Mouse (Mus musculus): ENCODE data around the gene Btd. TPM values are rescaled to one million over a fixed set of nuclear protein-coding genes. Genes with fewer than 3 reads are reported as not detected.

Btd gene
- polyA plus RNA-seq, 1 experiment from 2014 or later = 37.8 TPM

DNA sequence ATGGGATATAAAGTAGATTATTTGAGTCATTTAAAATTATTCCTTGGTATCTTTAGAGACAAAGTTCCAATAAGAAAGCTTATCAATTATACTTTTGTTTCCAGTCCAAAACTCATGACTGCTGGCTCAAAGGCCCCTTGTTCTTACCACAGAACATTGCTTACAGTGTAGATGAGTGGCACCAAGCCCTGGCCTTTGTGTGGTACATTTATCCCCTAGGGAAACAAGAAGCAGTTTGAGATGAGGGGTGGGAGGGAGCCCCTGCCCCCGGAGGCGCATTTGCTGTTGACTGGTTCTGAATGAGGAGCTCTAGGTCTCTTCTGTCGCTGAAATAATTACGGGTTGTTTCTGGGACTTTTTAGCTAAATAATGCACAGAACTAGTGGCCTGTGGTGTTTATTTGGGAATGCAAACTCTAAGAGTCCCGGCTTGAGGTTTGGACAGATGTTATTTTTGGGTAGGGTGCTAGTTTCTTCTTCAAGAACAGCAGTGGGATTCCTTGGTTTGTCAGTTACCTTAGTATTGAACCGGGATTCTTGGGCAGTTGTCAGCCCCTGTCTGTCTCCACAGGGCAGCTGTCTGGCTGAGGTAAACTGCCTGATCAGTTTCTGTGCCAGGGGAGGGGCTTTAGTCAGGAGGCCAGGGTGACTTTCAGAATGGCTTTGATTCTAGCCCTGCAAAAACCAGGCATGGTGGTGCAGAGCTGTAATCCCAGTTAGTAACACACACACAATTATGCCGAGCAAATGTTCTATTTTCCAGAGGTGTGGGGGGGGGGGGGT, 19.7 kb downstream of the Btd start:
- no peaks in the 10 kb centered on the region for H3K36me3 ChIP-seq
- H3K4me1 ChIP-seq = peaks cover 85% of the 10 kb centered on the region
- H3K27ac ChIP-seq = peak overlapping the region; percentile 98
- H3K27me3 ChIP-seq = no peaks in the 10 kb centered on the region
- H3K4me2 ChIP-seq = no peak overlapping the region; the same call in 1 of the 2 replicates
- no peak overlapping the region for H3K9ac ChIP-seq
- ATAC-seq (ENCODE audit: insufficient number of reproducible peaks, low FRiP score, low TSS enrichment, low read depth) = no peak
- no peak overlapping the region for H3K4me3 ChIP-seq
- 31% methylated on average over 7 of the region's 7 CpGs for WGBS
- no peaks in the 10 kb centered on the region for H3K9me3 ChIP-seq

DNA sequence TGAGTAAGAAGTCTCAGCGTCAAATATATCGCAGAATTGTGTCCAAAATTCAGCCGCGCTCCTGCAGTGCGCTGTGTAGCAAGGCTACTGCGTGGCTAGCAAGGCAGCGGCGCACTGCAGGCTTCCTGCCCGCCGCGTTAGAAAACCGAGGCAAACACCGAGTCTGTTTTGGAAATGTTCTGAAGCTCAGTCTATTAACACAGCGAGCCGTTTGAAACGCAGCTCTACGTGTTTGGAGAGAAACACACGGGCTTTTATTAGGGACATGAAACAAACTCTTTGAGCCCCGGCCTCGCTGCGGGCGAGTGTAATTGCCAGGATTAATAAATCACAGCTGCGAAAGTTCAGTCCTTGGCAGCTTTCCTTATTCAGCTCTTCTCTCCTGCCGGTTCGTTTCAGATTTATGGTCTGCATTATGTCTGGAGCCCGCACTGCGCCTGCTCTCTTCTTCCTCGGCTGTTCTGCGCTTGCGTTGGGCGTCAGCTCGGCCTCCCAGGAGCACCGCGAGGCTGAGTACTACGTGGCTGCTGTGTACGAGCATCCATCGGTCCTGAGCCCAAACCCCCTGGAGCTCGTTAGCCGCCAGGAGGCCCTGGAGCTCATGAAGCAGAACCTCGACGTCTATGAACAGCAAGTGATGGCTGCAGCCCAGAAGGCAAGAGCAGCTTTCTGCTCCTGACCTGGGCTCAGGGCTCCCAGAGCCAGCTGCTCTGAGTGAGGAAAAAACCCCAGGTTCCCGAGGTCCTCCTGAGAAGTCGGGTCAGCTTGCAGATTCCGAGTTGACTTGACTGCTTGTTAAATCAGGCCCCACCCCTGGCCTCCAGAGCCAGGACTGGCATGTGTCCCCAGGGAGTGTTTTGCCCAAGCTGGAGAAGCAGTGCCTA, 21.1 kb downstream of the Btd start:
- Histone ChIP-seq H3K4me1 (peaks cover 91% of the 10 kb centered on the region), H3K36me3 (peaks cover 4% of the 10 kb centered on the region; the same call in 1 of the 2 replicates), H3K27ac (peak overlapping the region; percentile 98), H3K9me3 (no peaks in the 10 kb centered on the region), H3K27me3 (no peaks in the 10 kb centered on the region), H3K9ac (no peak overlapping the region), H3K4me3 (peak overlapping the region; percentile 27), H3K4me2 (peak overlapping the region; percentile 44)
- 1% methylated on average over 44 of the region's 44 CpGs for WGBS
- peak; percentile 90 for ATAC-seq (ENCODE audit: insufficient number of reproducible peaks, low FRiP score, low TSS enrichment, low read depth)

DNA sequence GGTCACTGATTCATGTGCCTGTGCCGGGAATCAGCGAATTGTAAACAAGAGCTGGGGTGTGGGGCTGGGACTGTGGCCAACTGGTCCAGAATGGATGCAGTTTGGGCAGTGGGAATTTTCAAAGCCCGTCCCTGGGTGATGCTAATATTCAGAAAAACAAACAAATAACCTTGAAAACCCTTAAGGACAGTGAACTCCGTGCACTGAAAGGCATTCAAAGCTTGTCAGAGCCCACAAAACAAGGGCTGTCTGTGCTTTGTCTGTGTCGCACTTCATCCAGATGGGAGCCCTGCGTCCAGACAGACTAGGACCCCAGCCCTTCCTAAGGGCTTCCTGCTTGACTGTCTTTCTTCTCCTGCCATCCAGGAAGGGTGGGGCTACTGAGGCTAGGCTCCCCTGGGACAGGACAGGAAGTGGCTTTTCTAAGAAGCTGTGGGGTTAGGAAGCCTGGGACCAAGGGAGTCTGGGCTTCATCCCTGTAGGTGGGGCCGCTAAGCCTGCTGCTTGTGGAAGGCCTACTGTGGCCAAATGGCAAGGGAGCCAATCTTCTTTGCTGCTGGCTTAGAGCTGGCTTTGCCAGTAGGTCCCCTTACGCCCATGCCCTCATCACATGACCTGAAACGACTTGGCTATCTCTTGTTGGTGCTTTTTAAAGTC, 21.9 kb downstream of the Btd start:
- H3K27me3 ChIP-seq = no peaks in the 10 kb centered on the region
- peak overlapping the region; percentile 27 for H3K4me3 ChIP-seq
- H3K9me3 ChIP-seq = no peaks in the 10 kb centered on the region
- 21% methylated on average over 9 of the region's 9 CpGs for WGBS
- peaks cover 86% of the 10 kb centered on the region for H3K4me1 ChIP-seq
- H3K9ac ChIP-seq = no peak overlapping the region
- H3K36me3 ChIP-seq = peaks cover 12% of the 10 kb centered on the region; the same call in 1 of the 2 replicates
- no peak for ATAC-seq (ENCODE audit: insufficient number of reproducible peaks, low FRiP score, low TSS enrichment, low read depth)
- H3K27ac ChIP-seq = peak overlapping the region; percentile 98
- peak overlapping the region; percentile 44 for H3K4me2 ChIP-seq

DNA sequence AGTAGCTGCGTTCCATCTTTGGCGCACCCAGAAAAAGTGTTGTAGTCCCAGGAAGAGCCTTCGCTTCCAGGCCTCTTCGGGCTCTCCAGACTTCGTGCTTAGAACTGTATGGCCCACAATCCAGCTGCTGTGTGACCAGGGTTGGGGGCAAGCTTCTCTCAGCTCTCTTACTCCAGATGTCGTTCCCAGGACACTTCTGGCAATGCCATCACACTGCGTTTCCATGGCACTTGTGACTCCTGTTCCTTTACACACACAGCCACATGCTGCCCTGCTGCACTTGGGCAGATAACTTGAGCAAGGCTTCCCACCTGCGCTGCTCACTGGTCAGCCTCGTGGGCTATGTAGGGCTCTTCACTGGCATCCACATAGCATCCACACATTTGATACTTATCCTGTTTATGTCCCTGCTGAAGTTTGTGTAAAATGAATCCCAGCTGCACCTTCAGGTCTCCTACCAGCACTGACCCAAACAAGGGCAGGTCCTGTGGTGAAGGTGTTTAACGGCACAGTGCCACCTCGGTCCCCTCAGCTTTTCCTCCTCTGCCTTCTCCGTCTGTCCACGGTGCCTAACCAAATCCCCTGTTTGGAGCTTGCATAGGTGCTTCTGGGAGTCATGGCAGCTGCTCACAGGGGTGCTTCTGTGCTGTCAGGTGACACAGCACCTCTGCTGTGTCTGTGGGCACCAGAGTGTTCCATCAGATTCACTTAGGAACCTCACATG, 22.7 kb downstream of the Btd start:
- H3K27me3 ChIP-seq = no peaks in the 10 kb centered on the region
- H3K36me3 ChIP-seq = peaks cover 13% of the 10 kb centered on the region; the same call in 1 of the 2 replicates
- WGBS = 71% methylated on average over 13 of the region's 13 CpGs
- no peak overlapping the region for H3K4me2 ChIP-seq
- H3K27ac ChIP-seq = peak overlapping the region; percentile 98
- no peak overlapping the region for H3K4me3 ChIP-seq
- H3K4me1 ChIP-seq = peaks cover 86% of the 10 kb centered on the region
- H3K9ac ChIP-seq = no peak overlapping the region
- ATAC-seq (ENCODE audit: insufficient number of reproducible peaks, low FRiP score, low TSS enrichment, low read depth) = no peak
- H3K9me3 ChIP-seq = no peaks in the 10 kb centered on the region

DNA sequence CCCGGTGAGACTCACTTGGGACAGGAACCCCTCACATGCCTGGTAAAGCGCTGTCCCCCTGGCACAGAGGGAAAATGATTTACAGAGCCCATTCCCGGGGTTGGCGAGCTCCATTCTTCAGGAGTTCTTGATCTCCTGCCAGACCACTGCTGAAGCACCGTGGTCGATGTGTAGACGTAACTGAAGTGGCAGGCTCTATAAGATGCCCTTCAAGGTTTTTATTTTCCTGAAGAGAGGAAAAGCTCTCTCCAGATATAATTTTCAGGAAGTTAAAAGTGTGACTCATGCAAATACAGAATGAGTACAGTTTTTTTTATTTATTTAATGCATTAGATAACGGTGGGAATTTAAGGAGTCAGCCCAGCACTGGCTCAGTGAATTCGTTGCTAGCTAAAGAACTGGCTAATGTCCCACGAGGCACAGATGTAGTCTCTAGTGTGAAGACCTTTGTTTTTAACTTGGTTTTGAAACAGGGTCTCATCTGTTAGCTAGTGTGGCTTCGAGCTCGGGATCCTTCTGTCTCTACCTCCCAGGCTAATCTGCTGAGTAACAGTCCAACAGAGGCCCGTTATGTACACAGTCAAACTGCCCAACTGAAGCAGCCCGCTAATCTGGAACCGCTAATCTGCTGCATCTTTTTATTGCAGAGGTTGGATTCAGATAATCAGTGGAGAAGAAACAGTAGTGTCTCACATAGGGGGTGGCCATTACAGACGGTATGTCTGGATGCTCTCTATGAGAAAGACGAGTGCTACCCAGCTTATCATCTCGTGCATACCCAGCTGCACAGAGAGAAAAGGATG, 23.5 kb downstream of the Btd start:
- H3K4me1 ChIP-seq = peaks cover 86% of the 10 kb centered on the region
- no peaks in the 10 kb centered on the region for H3K9me3 ChIP-seq
- ATAC-seq (ENCODE audit: insufficient number of reproducible peaks, low FRiP score, low TSS enrichment, low read depth) = no peak
- H3K4me2 ChIP-seq = no peak overlapping the region
- peak overlapping the region; percentile 98 for H3K27ac ChIP-seq
- H3K27me3 ChIP-seq = no peaks in the 10 kb centered on the region
- H3K4me3 ChIP-seq = no peak overlapping the region
- WGBS = 44% methylated on average over 18 of the region's 18 CpGs
- no peak overlapping the region for H3K9ac ChIP-seq
- H3K36me3 ChIP-seq = peaks cover 13% of the 10 kb centered on the region; the same call in 1 of the 2 replicates

DNA sequence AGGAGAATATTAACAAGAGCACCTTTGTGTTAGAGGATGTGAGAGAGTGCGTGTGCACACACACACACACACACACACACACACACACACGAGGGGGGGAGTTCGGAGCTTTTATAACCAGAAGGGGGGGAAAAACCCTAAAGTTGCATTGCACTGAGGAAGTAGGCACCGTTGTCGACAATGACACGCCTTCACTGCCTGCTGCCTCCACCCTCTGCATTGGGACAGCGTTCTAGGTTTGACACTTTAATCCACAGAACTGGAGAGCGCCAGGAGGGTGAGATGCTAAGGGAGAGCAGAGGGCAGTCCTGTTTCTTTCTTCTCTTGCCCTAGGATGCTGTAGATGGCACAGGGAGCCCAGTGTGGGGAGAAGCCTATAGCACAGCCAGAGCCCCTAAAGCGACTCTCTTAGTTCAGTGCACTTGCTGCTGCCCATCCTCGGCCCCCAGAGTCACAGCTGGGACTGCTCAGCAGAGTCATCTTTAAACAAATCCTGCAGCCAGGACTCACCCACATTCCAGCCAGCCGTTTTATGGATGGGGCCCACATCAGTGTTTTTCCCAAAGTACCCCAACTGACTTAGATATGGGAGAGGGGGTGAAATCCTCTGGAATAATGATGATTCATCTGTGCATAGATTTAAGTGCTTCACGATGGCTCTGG, 24.2 kb downstream of the Btd start:
- WGBS = 51% methylated on average over 12 of the region's 12 CpGs
- Histone ChIP-seq H3K27me3 (no peaks in the 10 kb centered on the region), H3K4me3 (no peak overlapping the region), H3K36me3 (peaks cover 13% of the 10 kb centered on the region; the same call in 1 of the 2 replicates), H3K27ac (peak overlapping the region; percentile 98), H3K9ac (no peak overlapping the region), H3K4me2 (no peak overlapping the region), H3K9me3 (no peaks in the 10 kb centered on the region), H3K4me1 (peaks cover 86% of the 10 kb centered on the region)
- ATAC-seq (ENCODE audit: insufficient number of reproducible peaks, low FRiP score, low TSS enrichment, low read depth) = no peak

DNA sequence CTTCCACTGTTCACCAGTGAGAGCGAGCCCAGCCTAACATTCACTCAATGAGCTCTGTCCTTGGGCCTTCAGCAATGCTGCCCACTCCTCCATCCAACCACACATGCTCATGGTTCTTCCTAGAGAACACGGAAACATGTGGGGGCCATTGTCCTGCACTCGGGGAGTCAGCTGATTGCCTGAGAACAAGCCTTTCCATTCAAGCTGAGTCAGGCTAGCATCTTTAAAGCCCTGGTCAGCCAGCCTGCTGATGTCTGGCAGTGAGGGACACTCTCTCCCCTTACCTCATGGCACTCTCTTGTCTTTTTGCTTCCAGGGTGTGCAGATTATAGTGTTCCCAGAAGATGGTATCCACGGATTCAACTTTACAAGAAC, 24.7 kb downstream of the Btd start:
- Histone ChIP-seq H3K4me3 (no peak overlapping the region), H3K4me2 (no peak overlapping the region), H3K9ac (no peak overlapping the region), H3K27me3 (no peaks in the 10 kb centered on the region), H3K4me1 (peaks cover 86% of the 10 kb centered on the region), H3K36me3 (peaks cover 13% of the 10 kb centered on the region; the same call in 1 of the 2 replicates), H3K27ac (peak overlapping the region; percentile 98), H3K9me3 (no peaks in the 10 kb centered on the region)
- WGBS = 73% methylated on average over 4 of the region's 4 CpGs
- ATAC-seq (ENCODE audit: insufficient number of reproducible peaks, low FRiP score, low TSS enrichment, low read depth) = no peak

DNA sequence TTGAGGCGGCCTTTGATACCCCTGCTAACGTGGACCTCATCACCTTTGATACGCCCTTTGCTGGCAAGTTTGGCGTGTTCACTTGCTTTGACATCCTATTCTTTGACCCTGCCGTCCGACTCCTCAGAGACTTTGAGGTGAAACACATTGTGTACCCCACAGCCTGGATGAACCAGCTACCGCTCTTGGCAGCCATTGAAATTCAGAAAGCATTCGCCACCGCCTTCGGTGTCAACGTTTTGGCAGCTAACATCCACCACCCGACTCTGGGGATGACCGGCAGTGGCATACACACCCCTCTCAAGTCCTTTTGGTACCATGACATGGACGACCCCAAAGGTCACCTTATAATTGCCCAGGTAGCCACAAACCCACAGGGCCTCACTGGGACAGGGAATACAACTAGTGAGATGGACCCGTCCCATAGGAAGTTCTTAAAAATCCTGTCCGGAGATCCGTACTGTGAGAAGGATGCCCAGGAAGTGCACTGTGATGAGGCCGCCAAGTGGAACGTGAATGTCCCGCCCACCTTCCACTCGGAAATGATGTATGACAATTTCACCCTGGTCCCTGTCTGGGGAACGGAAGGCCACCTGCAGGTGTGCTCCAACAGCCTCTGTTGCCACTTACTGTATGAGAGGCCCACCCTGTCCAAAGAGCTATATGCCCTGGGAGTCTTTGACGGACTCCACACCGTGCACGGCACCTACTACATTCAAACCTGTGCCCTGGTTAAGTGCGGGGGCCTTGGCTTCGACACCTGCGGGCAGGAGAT, 26.3 kb downstream of the Btd start:
- 0 out of 2 replicates have a peak overlapping the region, but pooled peaks have one; percentile 85 for H3K27ac ChIP-seq
- H3K4me1 ChIP-seq = peaks cover 84% of the 10 kb centered on the region
- no peak for ATAC-seq (ENCODE audit: insufficient number of reproducible peaks, low FRiP score, low TSS enrichment, low read depth)

DNA sequence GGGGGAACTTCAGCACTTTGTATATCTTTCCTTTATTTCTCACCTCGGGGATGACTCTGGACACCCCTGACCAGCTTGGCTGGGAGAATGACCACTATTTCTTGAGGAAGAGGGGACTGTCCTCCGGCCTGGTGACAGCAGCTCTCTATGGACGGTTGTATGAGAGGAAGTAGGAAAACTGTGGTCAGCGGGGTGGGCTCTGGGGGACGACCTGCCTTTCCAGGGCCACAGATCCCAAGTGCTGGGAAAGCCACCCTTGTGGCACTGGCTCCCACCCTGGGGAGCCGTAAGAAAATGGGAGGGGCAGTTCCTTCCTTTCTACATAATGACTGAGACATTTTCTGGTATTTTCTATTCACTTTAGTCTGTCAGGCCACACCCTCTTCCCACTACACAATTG, 26.9 kb downstream of the Btd start:
- Histone ChIP-seq H3K4me2 (no peak overlapping the region), H3K9ac (no peak overlapping the region), H3K4me1 (peaks cover 78% of the 10 kb centered on the region), H3K4me3 (no peak overlapping the region), H3K9me3 (no peaks in the 10 kb centered on the region), H3K27me3 (no peaks in the 10 kb centered on the region), H3K27ac (peak overlapping the region; percentile 85), H3K36me3 (peaks cover 13% of the 10 kb centered on the region; the same call in 1 of the 2 replicates)
- 78% methylated on average over 6 of the region's 6 CpGs for WGBS
- ATAC-seq (ENCODE audit: insufficient number of reproducible peaks, low FRiP score, low TSS enrichment, low read depth) = no peak

More for the DNA sequence above, 26.3 kb downstream of the Btd start:
- peaks cover 13% of the 10 kb centered on the region; the same call in 1 of the 2 replicates for H3K36me3 ChIP-seq
- H3K4me2 ChIP-seq = no peak overlapping the region
- 96% methylated on average over 28 of the region's 28 CpGs for WGBS
- H3K27me3 ChIP-seq = no peaks in the 10 kb centered on the region
- H3K9me3 ChIP-seq = no peaks in the 10 kb centered on the region
- no peak overlapping the region for H3K9ac ChIP-seq
- H3K4me3 ChIP-seq = no peak overlapping the region

DNA sequence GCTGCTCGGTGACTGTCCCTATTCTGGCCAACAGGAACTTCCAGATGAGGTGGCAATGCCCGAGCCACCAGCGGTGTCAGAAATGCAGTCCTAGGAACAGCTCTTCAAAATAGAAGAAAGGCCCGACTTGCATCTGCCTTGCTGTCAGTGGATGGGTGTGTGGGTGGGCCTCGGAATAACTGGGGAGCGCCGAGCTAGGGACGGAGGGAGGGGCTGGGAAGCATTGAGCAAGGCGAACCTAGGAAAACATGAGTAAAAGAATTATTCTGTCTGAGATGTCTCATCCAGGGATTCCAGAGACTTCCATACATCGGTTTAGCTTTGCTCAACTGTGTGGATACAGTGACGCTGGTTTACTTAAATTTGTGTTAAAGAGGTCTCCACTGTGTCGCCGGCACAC, 27.5 kb downstream of the Btd start:
- H3K9me3 ChIP-seq = no peaks in the 10 kb centered on the region
- peaks cover 13% of the 10 kb centered on the region; the same call in 1 of the 2 replicates for H3K36me3 ChIP-seq
- no peak overlapping the region for H3K4me2 ChIP-seq
- no peak overlapping the region for H3K9ac ChIP-seq
- ATAC-seq (ENCODE audit: insufficient number of reproducible peaks, low FRiP score, low TSS enrichment, low read depth) = no peak
- peaks cover 76% of the 10 kb centered on the region for H3K4me1 ChIP-seq
- H3K27ac ChIP-seq = peak overlapping the region; percentile 85
- WGBS = 75% methylated on average over 13 of the region's 13 CpGs
- no peak overlapping the region for H3K4me3 ChIP-seq
- H3K27me3 ChIP-seq = no peaks in the 10 kb centered on the region

All from limb, embryonic 15.5 days (tissue).